Mouse (Mus musculus): ENCODE measurements at regions not wholly inside any gene's neighbourhood (a gene's known extent, or its start where the extent isn't known, plus 50 kb on each side); places are given as distances from the start of the nearest gene placed in this dataset.

- TF ChIP-seq CHD2 (IDR thresholded peaks at IDR 0.05; ENCODE audit: low read depth, low read length) (no peak), ZNF384 (IDR thresholded peaks at IDR 0.05; ENCODE audit: low read depth, low read length) (no peak)
These were observed 217.4 kb downstream of the 1700064H15Rik start for GRCm38 (mm10) chr3:19410938-19411515.

Data from ES-E14 (cell line).